Mouse (Mus musculus) frontal cortex, postnatal 14 days (tissue): ENCODE results near the gene Olfr896-ps1.

Experiments used
- DNase-seq, 2 experiments: peaks; one replicate each; pipeline ENCODE4 v3.0.0; 2022; ENCODE audit warnings: low spot score in 2 of 2

Olfr896-ps1 gene

GRCm38 (mm10) chr9:38290807-38291206 is at the start of gene Olfr896-ps1:
Gene Olfr896-ps1 (plus strand): TSS chr9:38291107.
- no peak for DNase-seq

GRCm38 (mm10) chr9:38252474-38252873 is 38.4 kb upstream of the Olfr896-ps1 start, which contains the start of gene Olfr143:
Gene Olfr143 (plus strand): TSS chr9:38252774.
- DNase-seq = no peak

GRCm38 (mm10) chr9:38267551-38267950 is 23.4 kb upstream of the Olfr896-ps1 start, which contains the start of gene Olfr895:
Gene Olfr895 (plus strand): TSS chr9:38267851.
- DNase-seq = no peak

- no peak for DNase-seq
These were observed 37.9 kb downstream of the Olfr896-ps1 start, which contains the start of gene Olfr25 for GRCm38 (mm10) chr9:38328760-38329159. Gene Olfr25 (plus strand): TSS chr9:38329060.
